Mouse (Mus musculus): ENCODE measurements around the gene Ubap1. TPM values are rescaled to one million over a fixed set of nuclear protein-coding genes. Genes with fewer than 3 reads are reported as not detected.

The Ubap1 gene
- polyA plus RNA-seq, 1 experiment from 2014 or later, result 46.9 TPM

DNA sequence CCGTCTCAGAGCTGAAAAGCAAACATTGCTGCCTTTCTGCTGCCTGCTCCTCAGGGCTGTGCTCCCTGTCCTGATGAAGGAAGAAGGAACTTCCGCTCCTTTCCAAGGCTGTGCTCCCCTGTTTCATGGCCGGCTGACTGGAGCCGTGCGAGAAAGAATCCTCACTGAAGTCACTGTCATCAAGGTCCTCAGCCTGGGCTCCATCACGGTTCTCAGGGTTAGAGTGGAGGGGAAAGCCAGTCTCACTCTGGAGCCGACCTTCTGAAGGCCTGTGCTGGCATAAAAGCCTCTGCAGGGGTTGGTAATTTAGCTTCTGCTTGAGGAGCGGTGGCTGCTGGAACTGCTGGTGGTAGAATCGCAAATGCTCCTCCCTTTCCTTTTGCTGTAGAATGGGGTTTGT lies 45.9 kb downstream of the Ubap1 start:
- WGBS, result 77% methylated on average over 9 of the region's 9 CpGs

GRCm38 (mm10) chr4:41398353-41398752 lies 49.6 kb downstream of the Ubap1 start:
- Histone ChIP-seq H3K9me3 (ENCODE audit: control insufficient read depth, low read length) (no peaks in the 10 kb centered on the region), H3K36me3 (ENCODE audit: control insufficient read depth, insufficient read depth, low read length) (peaks cover 8% of the 10 kb centered on the region), H3K9ac (ENCODE audit: low read length) (no peak overlapping the region), H3K4me3 (ENCODE audit: low read length) (no peak overlapping the region), H3K27ac (ENCODE audit: low read length) (no peak overlapping the region), H3K27me3 (ENCODE audit: control insufficient read depth, insufficient read depth, low read depth, low read length) (no peaks in the 10 kb centered on the region), H3K4me2 (ENCODE audit: low read depth, low read length) (no peak overlapping the region), H3K4me1 (replicated peaks; ENCODE audit: control insufficient read depth, insufficient read depth, low read length) (no peaks in the 10 kb centered on the region)
- WGBS, result 57% methylated on average over 6 of the region's 6 CpGs
- ATAC-seq (ENCODE audit: low read depth), result no peak

More for the DNA sequence above, 45.9 kb downstream of the Ubap1 start:
- Histone ChIP-seq H3K27ac (ENCODE audit: low read length) (no peak overlapping the region), H3K4me1 (replicated peaks; ENCODE audit: control insufficient read depth, insufficient read depth, low read length) (no peaks in the 10 kb centered on the region), H3K9me3 (ENCODE audit: control insufficient read depth, low read length) (no peaks in the 10 kb centered on the region), H3K4me2 (ENCODE audit: low read depth, low read length) (no peak overlapping the region), H3K9ac (ENCODE audit: low read length) (no peak overlapping the region), H3K36me3 (ENCODE audit: control insufficient read depth, insufficient read depth, low read length) (peaks cover 34% of the 10 kb centered on the region), H3K4me3 (ENCODE audit: low read length) (no peak overlapping the region), H3K27me3 (ENCODE audit: control insufficient read depth, insufficient read depth, low read depth, low read length) (no peaks in the 10 kb centered on the region)
- ATAC-seq (ENCODE audit: low read depth), result no peak

DNA sequence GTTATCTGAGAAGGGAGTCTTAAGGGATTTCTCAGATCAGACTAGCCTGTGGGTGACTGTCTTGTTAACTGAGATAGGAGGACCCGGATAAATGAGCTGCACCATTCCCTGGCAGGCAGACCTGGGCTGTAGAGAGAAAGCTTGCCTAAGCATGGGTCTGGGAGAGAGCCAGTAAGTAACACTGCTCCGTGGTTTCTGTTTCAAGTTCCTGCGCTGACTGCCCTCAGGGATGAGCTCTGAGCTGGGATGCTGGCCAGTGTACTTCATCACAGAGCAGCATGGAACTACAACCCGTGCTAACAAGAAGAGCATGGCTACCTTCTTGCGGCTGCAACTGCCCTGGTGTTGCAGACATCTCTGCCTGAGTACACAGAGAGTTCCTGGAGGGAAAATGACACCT lies 51.1 kb downstream of the Ubap1 start:
- H3K9ac ChIP-seq (ENCODE audit: low read length), result no peak overlapping the region
- no peaks in the 10 kb centered on the region for H3K4me1 ChIP-seq (replicated peaks; ENCODE audit: control insufficient read depth, insufficient read depth, low read length)
- H3K27ac ChIP-seq (ENCODE audit: low read length), result no peak overlapping the region
- no peak overlapping the region for H3K4me3 ChIP-seq (ENCODE audit: low read length)
- no peaks in the 10 kb centered on the region for H3K9me3 ChIP-seq (ENCODE audit: control insufficient read depth, low read length)
- ATAC-seq (ENCODE audit: low read depth), result no peak
- H3K36me3 ChIP-seq (ENCODE audit: control insufficient read depth, insufficient read depth, low read length), result 0 out of 2 replicates have a peak, but pooled peaks cover 2% of the 10 kb centered on the region
- H3K4me2 ChIP-seq (ENCODE audit: low read depth, low read length), result no peak overlapping the region
- H3K27me3 ChIP-seq (ENCODE audit: control insufficient read depth, insufficient read depth, low read depth, low read length), result no peaks in the 10 kb centered on the region
- 72% methylated on average over 5 of the region's 5 CpGs for WGBS

DNA sequence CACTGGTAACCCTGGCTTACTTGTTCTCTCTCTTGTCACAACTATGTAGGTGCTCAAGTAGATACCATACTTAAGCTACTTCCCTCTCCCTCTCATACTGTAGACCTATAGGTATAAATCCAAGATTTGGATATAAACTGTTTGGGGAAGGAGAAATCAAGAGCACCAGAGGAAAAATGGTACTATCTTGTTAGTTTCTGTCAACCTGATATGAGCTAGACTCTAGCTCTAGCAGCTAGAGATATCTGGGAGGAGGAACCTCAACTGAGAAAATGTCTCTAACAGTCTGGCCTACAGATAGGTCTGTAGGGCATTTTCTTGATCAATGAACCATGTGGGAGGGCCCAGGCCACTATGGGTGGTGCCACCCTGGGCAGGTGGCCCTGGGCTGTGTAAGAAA lies 52.4 kb downstream of the Ubap1 start:
- Histone ChIP-seq H3K4me1 (replicated peaks; ENCODE audit: control insufficient read depth, insufficient read depth, low read length) (no peaks in the 10 kb centered on the region), H3K36me3 (ENCODE audit: control insufficient read depth, insufficient read depth, low read length) (0 out of 2 replicates have a peak, but pooled peaks cover 2% of the 10 kb centered on the region), H3K27me3 (ENCODE audit: control insufficient read depth, insufficient read depth, low read depth, low read length) (no peaks in the 10 kb centered on the region), H3K9me3 (ENCODE audit: control insufficient read depth, low read length) (no peaks in the 10 kb centered on the region), H3K4me2 (ENCODE audit: low read depth, low read length) (no peak overlapping the region), H3K4me3 (ENCODE audit: low read length) (no peak overlapping the region), H3K27ac (ENCODE audit: low read length) (no peak overlapping the region), H3K9ac (ENCODE audit: low read length) (no peak overlapping the region)
- ATAC-seq (ENCODE audit: low read depth), result no peak

DNA sequence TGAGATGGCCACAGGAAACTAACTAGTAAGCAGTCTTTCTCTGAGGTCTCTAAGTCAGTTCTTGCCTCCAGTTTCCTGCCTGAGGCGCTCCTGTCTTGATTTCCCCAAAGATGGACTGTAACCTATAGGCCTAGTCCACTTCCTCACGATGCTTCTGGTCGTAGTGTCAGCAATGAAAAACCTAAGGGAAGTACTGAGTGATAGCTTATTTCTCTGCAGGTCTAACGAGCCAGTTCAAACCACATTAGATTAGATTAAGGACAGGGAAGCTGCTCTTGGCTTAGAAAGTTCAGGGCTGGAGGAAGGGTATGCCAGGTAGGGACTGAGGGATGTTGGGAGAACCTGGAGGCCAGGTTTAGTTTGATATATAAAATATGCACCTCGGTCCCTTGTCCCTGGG lies 52.8 kb downstream of the Ubap1 start:
- H3K9ac ChIP-seq (ENCODE audit: low read length), result no peak overlapping the region
- WGBS, result 87% methylated on average over 5 of the region's 5 CpGs
- no peak for ATAC-seq (ENCODE audit: low read depth)
- H3K27me3 ChIP-seq (ENCODE audit: control insufficient read depth, insufficient read depth, low read depth, low read length), result no peaks in the 10 kb centered on the region
- no peak overlapping the region for H3K27ac ChIP-seq (ENCODE audit: low read length)
- H3K36me3 ChIP-seq (ENCODE audit: control insufficient read depth, insufficient read depth, low read length), result 0 out of 2 replicates have a peak, but pooled peaks cover 2% of the 10 kb centered on the region
- H3K9me3 ChIP-seq (ENCODE audit: control insufficient read depth, low read length), result no peaks in the 10 kb centered on the region
- no peaks in the 10 kb centered on the region for H3K4me1 ChIP-seq (replicated peaks; ENCODE audit: control insufficient read depth, insufficient read depth, low read length)
- H3K4me2 ChIP-seq (ENCODE audit: low read depth, low read length), result no peak overlapping the region
- H3K4me3 ChIP-seq (ENCODE audit: low read length), result no peak overlapping the region

DNA sequence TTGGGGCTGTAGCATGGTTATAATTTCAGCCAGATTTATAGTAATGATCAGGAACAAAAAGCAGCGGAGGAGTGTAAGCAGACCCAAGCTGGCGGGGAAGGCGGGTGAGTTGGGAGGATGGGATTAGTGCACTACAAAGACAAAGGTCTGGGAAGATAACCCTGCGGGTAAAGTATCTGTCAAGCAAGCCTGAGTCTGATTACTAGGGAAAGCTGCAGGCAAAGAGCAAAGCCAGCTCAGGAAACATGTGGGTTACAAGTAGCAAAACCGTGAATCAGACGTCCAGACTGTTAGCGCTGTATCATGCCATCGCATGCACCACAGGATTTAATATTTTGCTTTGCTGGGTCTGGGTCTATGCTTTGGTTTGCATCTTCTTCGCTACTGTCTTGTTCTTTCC lies 57.8 kb downstream of the Ubap1 start:
- no peak overlapping the region for H3K4me2 ChIP-seq (ENCODE audit: low read depth, low read length)
- 83% methylated on average over 9 of the region's 9 CpGs for WGBS
- no peaks in the 10 kb centered on the region for H3K4me1 ChIP-seq (replicated peaks; ENCODE audit: control insufficient read depth, insufficient read depth, low read length)
- no peak overlapping the region for H3K9ac ChIP-seq (ENCODE audit: low read length)
- no peaks in the 10 kb centered on the region; the same call in 1 of the 2 replicates for H3K36me3 ChIP-seq (ENCODE audit: control insufficient read depth, insufficient read depth, low read length)
- no peak overlapping the region for H3K27ac ChIP-seq (ENCODE audit: low read length)
- ATAC-seq (ENCODE audit: low read depth), result no peak
- H3K27me3 ChIP-seq (ENCODE audit: control insufficient read depth, insufficient read depth, low read depth, low read length), result no peaks in the 10 kb centered on the region
- no peaks in the 10 kb centered on the region for H3K9me3 ChIP-seq (ENCODE audit: control insufficient read depth, low read length)
- H3K4me3 ChIP-seq (ENCODE audit: low read length), result no peak overlapping the region

DNA sequence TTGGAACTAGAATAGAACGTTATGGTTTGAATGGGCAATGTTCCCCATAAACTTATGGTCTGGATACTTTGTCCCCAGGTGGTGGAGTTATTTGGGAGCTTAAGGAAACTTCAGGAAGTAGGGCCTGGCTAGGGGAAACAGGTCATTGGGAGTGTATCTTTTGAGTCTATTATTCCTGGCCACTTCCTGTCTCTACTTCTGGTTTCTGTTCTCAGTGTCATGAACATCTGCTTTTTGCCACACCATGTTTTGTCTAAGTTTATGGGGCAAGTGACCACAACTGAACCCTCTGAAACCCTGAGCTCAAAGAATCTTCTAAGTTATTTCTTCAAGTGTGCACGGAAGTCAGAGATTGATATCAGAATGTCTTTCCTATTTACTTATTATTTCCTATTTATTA lies 58.6 kb downstream of the Ubap1 start:
- 90% methylated on average over 2 of the region's 2 CpGs for WGBS
- Histone ChIP-seq H3K36me3 (ENCODE audit: control insufficient read depth, insufficient read depth, low read length) (no peaks in the 10 kb centered on the region; the same call in 1 of the 2 replicates), H3K4me1 (replicated peaks; ENCODE audit: control insufficient read depth, insufficient read depth, low read length) (no peaks in the 10 kb centered on the region), H3K27ac (ENCODE audit: low read length) (no peak overlapping the region), H3K27me3 (ENCODE audit: control insufficient read depth, insufficient read depth, low read depth, low read length) (no peaks in the 10 kb centered on the region), H3K4me3 (ENCODE audit: low read length) (no peak overlapping the region), H3K4me2 (ENCODE audit: low read depth, low read length) (no peak overlapping the region), H3K9me3 (ENCODE audit: control insufficient read depth, low read length) (no peaks in the 10 kb centered on the region), H3K9ac (ENCODE audit: low read length) (no peak overlapping the region)
- ATAC-seq (ENCODE audit: low read depth), result no peak

- Histone ChIP-seq H3K9me3 (ENCODE audit: control insufficient read depth, low read length) (no peaks in the 10 kb centered on the region), H3K4me1 (replicated peaks; ENCODE audit: control insufficient read depth, insufficient read depth, low read length) (no peaks in the 10 kb centered on the region), H3K4me3 (ENCODE audit: low read length) (no peak overlapping the region), H3K9ac (ENCODE audit: low read length) (no peak overlapping the region), H3K27ac (ENCODE audit: low read length) (no peak overlapping the region), H3K27me3 (ENCODE audit: control insufficient read depth, insufficient read depth, low read depth, low read length) (no peaks in the 10 kb centered on the region), H3K4me2 (ENCODE audit: low read depth, low read length) (no peak overlapping the region), H3K36me3 (ENCODE audit: control insufficient read depth, insufficient read depth, low read length) (no peaks in the 10 kb centered on the region; the same call in 1 of the 2 replicates)
- no peak for ATAC-seq (ENCODE audit: low read depth)
- 94% methylated on average over 1 of the region's 1 CpGs for WGBS
Observed at GRCm38 (mm10) chr4:41409341-41409740, 60.5 kb downstream of the Ubap1 start.

GRCm38 (mm10) chr4:41416966-41417365 lies 68.2 kb downstream of the Ubap1 start:
- no peaks in the 10 kb centered on the region for H3K4me1 ChIP-seq (replicated peaks; ENCODE audit: control insufficient read depth, insufficient read depth, low read length)
- ATAC-seq (ENCODE audit: low read depth), result no peak

GRCm38 (mm10) chr4:41438931-41439330 lies 90.1 kb downstream of the Ubap1 start:
- 75% methylated on average over 5 of the region's 5 CpGs for WGBS
- Histone ChIP-seq H3K27ac (ENCODE audit: low read length) (no peak overlapping the region), H3K4me2 (ENCODE audit: low read depth, low read length) (no peak overlapping the region), H3K36me3 (ENCODE audit: control insufficient read depth, insufficient read depth, low read length) (no peaks in the 10 kb centered on the region), H3K4me3 (ENCODE audit: low read length) (no peak overlapping the region), H3K4me1 (replicated peaks; ENCODE audit: control insufficient read depth, insufficient read depth, low read length) (no peaks in the 10 kb centered on the region), H3K9ac (ENCODE audit: low read length) (no peak overlapping the region), H3K27me3 (ENCODE audit: control insufficient read depth, insufficient read depth, low read depth, low read length) (no peaks in the 10 kb centered on the region), H3K9me3 (ENCODE audit: control insufficient read depth, low read length) (no peaks in the 10 kb centered on the region)
- ATAC-seq (ENCODE audit: low read depth), result no peak

More at GRCm38 (mm10) chr4:41416966-41417365, 68.2 kb downstream of the Ubap1 start:
- Histone ChIP-seq H3K36me3 (ENCODE audit: control insufficient read depth, insufficient read depth, low read length) (no peaks in the 10 kb centered on the region), H3K4me3 (ENCODE audit: low read length) (no peak overlapping the region), H3K9ac (ENCODE audit: low read length) (no peak overlapping the region), H3K27me3 (ENCODE audit: control insufficient read depth, insufficient read depth, low read depth, low read length) (no peaks in the 10 kb centered on the region), H3K4me2 (ENCODE audit: low read depth, low read length) (no peak overlapping the region), H3K27ac (ENCODE audit: low read length) (no peak overlapping the region), H3K9me3 (ENCODE audit: control insufficient read depth, low read length) (no peaks in the 10 kb centered on the region)
